Mouse (Mus musculus) heart, adult 9 months (tissue): ENCODE measurements at regions not wholly inside any gene's neighbourhood (a gene's known extent, or its start where the extent isn't known, plus 50 kb on each side); places are given as distances from the start of the nearest gene placed in this dataset.

ENCODE experiments used
- DNase-seq, 2 experiments: peaks; one replicate each; pipeline ENCODE4 v3.0.0; 2022; ENCODE audit warnings: low spot score in 2 of 2

GRCm38 (mm10) chr8:15487579-15487978 lies 441.7 kb upstream of the BB014433 start:
- no peak for DNase-seq

- DNase-seq, result no peak
These were observed 424.7 kb upstream of the BB014433 start for GRCm38 (mm10) chr8:15470561-15470960.

GRCm38 (mm10) chr8:15468540-15469476 lies 422.9 kb upstream of the BB014433 start:
- DNase-seq, result no peak

GRCm38 (mm10) chr8:15438546-15438945 lies 392.7 kb upstream of the BB014433 start:
- DNase-seq, result no peak

- no peak for DNase-seq
These were observed 348.8 kb upstream of the BB014433 start for GRCm38 (mm10) chr8:15394722-15395115.

GRCm38 (mm10) chr8:15393936-15394721 lies 348.3 kb upstream of the BB014433 start:
- DNase-seq, result no peak

- DNase-seq, result peak; percentile 60 to 73
These were observed 346.2 kb upstream of the BB014433 start for GRCm38 (mm10) chr8:15392056-15392455.

- no peak for DNase-seq
These were observed 342.9 kb upstream of the BB014433 start for GRCm38 (mm10) chr8:15388791-15389190.

- no peak for DNase-seq
These were observed 321.2 kb upstream of the BB014433 start for GRCm38 (mm10) chr8:15367063-15367462.

- no peak for DNase-seq
These were observed 318.7 kb upstream of the BB014433 start for GRCm38 (mm10) chr8:15364546-15364945.

- no peak for DNase-seq
These were observed 298.3 kb upstream of the BB014433 start for GRCm38 (mm10) chr8:15344151-15344550.

GRCm38 (mm10) chr8:15343616-15344015 lies 297.7 kb upstream of the BB014433 start:
- DNase-seq, result no peak

- no peak for DNase-seq
These were observed 288.7 kb upstream of the BB014433 start for GRCm38 (mm10) chr8:15334532-15334931.

GRCm38 (mm10) chr8:15327312-15327711 lies 281.4 kb upstream of the BB014433 start:
- no peak for DNase-seq

GRCm38 (mm10) chr8:15323421-15323820 lies 277.5 kb upstream of the BB014433 start:
- DNase-seq, result no peak

- DNase-seq, result no peak
These were observed 272.4 kb upstream of the BB014433 start for GRCm38 (mm10) chr8:15318082-15318816.

GRCm38 (mm10) chr8:15313481-15313880 lies 267.6 kb upstream of the BB014433 start:
- DNase-seq, result no peak

GRCm38 (mm10) chr8:15311509-15311908 lies 265.6 kb upstream of the BB014433 start:
- DNase-seq, result no peak

GRCm38 (mm10) chr8:15311045-15311444 lies 265.2 kb upstream of the BB014433 start:
- DNase-seq, result no peak

GRCm38 (mm10) chr8:15304143-15304677 lies 258.3 kb upstream of the BB014433 start:
- DNase-seq, result no peak

- no peak for DNase-seq
These were observed 227.9 kb upstream of the BB014433 start for GRCm38 (mm10) chr8:15273775-15274174.
